ENCODE assay signal across 20 mouse cellular contexts in the genomic region with DNA sequence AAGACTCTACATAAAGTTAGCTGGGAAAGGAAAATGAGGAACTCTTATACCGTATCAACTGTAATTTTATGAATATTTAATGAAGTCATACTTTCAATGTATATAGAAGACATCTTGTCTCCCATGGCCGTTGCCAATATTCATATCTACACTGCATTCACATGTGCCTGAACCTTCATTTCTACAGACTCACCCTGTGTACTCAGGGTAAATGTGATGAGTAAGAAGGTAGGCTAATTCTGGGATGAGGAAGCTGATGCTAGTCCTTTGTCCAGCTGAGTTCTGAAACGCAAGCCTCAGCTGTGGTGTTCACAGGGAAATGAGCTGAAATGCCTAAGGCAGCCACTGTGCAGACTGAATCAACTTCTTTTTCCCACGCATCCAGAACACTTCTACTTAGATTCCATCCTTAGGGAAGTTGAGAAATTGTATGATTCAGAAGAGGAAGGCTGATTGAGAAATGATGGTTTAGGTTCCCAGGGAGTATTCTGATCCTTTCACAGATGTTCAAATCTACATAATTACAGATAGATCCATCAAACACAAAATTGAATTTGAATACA.
DNase-seq lines count a peak whose midpoint lies in the region; ATAC-seq lines count a peak whose summit lies in the region.
"Had no signal": no experiment of that assay in that cellular context is flagged by ENCODE, and none has a peak within 500 bp of the region (broad histone marks: within the 10 kb centered on the region; RNA-seq: fewer than 3 reads in every experiment).

No protein-coding gene starts in this region.

- H3K4me1 ChIP-seq in midbrain, embryonic 12.5 days = no peaks in the 10 kb centered on the region
- no peaks in the 10 kb centered on the region for H3K4me1 ChIP-seq in midbrain, embryonic 11.5 days (ENCODE audit: control insufficient read depth, insufficient read depth, low read length)

- no peaks in the 10 kb centered on the region for H3K9me3 ChIP-seq in midbrain, embryonic 12.5 days
- no peaks in the 10 kb centered on the region for H3K9me3 ChIP-seq in midbrain, embryonic 11.5 days (ENCODE audit: control insufficient read depth, low read length)
- H3K9me3 ChIP-seq: embryonic facial prominence, embryonic 10.5 days; heart, embryonic 12.5 days had no signal

- no peak overlapping the region for H3K9ac ChIP-seq in midbrain, embryonic 12.5 days (replicated peaks)
- no peak overlapping the region for H3K9ac ChIP-seq in midbrain, embryonic 11.5 days (ENCODE audit: low read length)
- H3K9ac ChIP-seq: heart, embryonic 12.5 days; liver, postnatal 0 days had no signal

- no peak for DNase-seq in frontal cortex, postnatal 14 days (ENCODE audit: low spot score in 2 of 2)
- no peak for DNase-seq in midbrain, embryonic 11.5 days (ENCODE audit: low spot score, missing footprints)
- peak; percentile 66 for DNase-seq in brain, adult 2 months (ENCODE audit: low read depth, low spot score)
- DNase-seq in gonadal fat pad, adult 2 months (ENCODE audit: low read depth) = peak; percentile 9
- DNase-seq in left cerebral cortex, adult 8-10 months (ENCODE audit: low spot score in 2 of 2) = no peak
- DNase-seq: adrenal gland, postnatal 36 days; B cell, adult 2 months; cerebellum, adult 2 months; gastrocnemius, postnatal 36 days; heart, postnatal 14 days; kidney, adult 2 months; kidney, postnatal 36 days; left cerebral cortex, postnatal 4 days; liver, postnatal 0 days; lung, postnatal 10 days had no signal

- no peaks in the 10 kb centered on the region for H3K27me3 ChIP-seq in midbrain, embryonic 12.5 days
- no peaks in the 10 kb centered on the region for H3K27me3 ChIP-seq in midbrain, embryonic 11.5 days (ENCODE audit: control insufficient read depth, insufficient read depth, low read length)
- H3K27me3 ChIP-seq: heart, embryonic 12.5 days had no signal

- H3K27ac ChIP-seq in midbrain, embryonic 12.5 days (replicated peaks) = no peak overlapping the region
- H3K27ac ChIP-seq in midbrain, embryonic 11.5 days (ENCODE audit: low read depth, low read length) = no peak overlapping the region
- H3K27ac ChIP-seq: embryonic facial prominence, embryonic 10.5 days; stomach, postnatal 0 days had no signal

- H3K36me3 ChIP-seq in midbrain, embryonic 12.5 days = no peaks in the 10 kb centered on the region
- no peaks in the 10 kb centered on the region for H3K36me3 ChIP-seq in midbrain, embryonic 11.5 days (ENCODE audit: control insufficient read depth, insufficient read depth, low read length)

- no peak overlapping the region for H3K4me3 ChIP-seq in midbrain, embryonic 12.5 days
- H3K4me3 ChIP-seq in midbrain, embryonic 11.5 days (ENCODE audit: low read depth, low read length) = no peak overlapping the region
- H3K4me3 ChIP-seq: embryonic facial prominence, embryonic 10.5 days; heart, embryonic 12.5 days had no signal

- WGBS in midbrain, embryonic 12.5 days = 77% methylated on average over 4 of the region's 4 CpGs
- 86% methylated on average over 4 of the region's 4 CpGs for WGBS in midbrain, embryonic 11.5 days

- no peak overlapping the region for H3K4me2 ChIP-seq in midbrain, embryonic 12.5 days (replicated peaks)
- H3K4me2 ChIP-seq in midbrain, embryonic 11.5 days = no peak overlapping the region
- H3K4me2 ChIP-seq: heart, embryonic 12.5 days had no signal

- peak; percentile 96 for ATAC-seq in frontal cortex, adult (ENCODE audit: low TSS enrichment)
- peak; percentile 38 for ATAC-seq in midbrain, embryonic 12.5 days (ENCODE audit: low FRiP score, low read depth)
- no peak for ATAC-seq in midbrain, embryonic 11.5 days (ENCODE audit: low FRiP score)
- ATAC-seq: liver, postnatal 0 days had no signal

Comparison
In these comparisons a context has a peak if more than half of its experiments do, and no peak if none do; other contexts are left out.
1. DNase-seq: peak in brain, adult 2 months (single experiment) and gonadal fat pad, adult 2 months (single experiment); none in frontal cortex, postnatal 14 days (0 of 2), midbrain, embryonic 11.5 days (single experiment) and left cerebral cortex, adult 8-10 months (0 of 2).